Mouse (Mus musculus) intestine, embryonic 16.5 days (tissue): ENCODE measurements around the gene Nt5dc2. TPM values are rescaled to one million over a fixed set of nuclear protein-coding genes. Genes with fewer than 3 reads are reported as not detected.
A peak's percentile ranks its signal among the peaks of the same experiment; 100 is the strongest.

Experiments
- ATAC-seq: fragments of 200-750 bp; cut with Nextera tagmentation; 2 replicates; pipeline ENCODE4 v1.8.0; 2017; ENCODE audit warnings: moderate TSS enrichment, moderate library complexity
- H3K27ac ChIP-seq: fragments of 300-500 bp; sonication (generic); 2 replicates; pipeline ENCODE4 v1.5.1; 2014; ENCODE audit warnings: mild to moderate bottlenecking, low read length
- H3K27me3 ChIP-seq: fragments of 300-500 bp; sonication (generic); replicated peaks from 2 replicates; pipeline ENCODE4 v1.6.1; 2014; ENCODE audit warnings: low read length, control low read depth, mixed read lengths; ENCODE audit not compliant: control insufficient read depth, insufficient read depth
- H3K36me3 ChIP-seq: fragments of 300-500 bp; sonication (generic); 2 replicates; pipeline ENCODE4 v1.6.1; 2014; ENCODE audit warnings: low read length, control low read depth; ENCODE audit not compliant: control insufficient read depth, insufficient read depth
- H3K4me1 ChIP-seq: fragments of 300-500 bp; sonication (generic); 2 replicates; pipeline ENCODE4 v1.6.1; 2014; ENCODE audit warnings: low read length, control low read depth, mixed read lengths; ENCODE audit not compliant: control insufficient read depth, insufficient read depth
- H3K4me2 ChIP-seq: fragments of 300-500 bp; sonication (generic); 2 replicates; pipeline ENCODE4 v1.6.1; 2014; ENCODE audit warnings: low read depth, low read length, control low read depth
- H3K4me3 ChIP-seq: fragments of 300-500 bp; sonication (generic); 2 replicates; pipeline ENCODE4 v1.5.1; 2014; ENCODE audit warnings: mild to moderate bottlenecking, low read length
- H3K9ac ChIP-seq: fragments of 300-500 bp; sonication (generic); 2 replicates; pipeline ENCODE4 v1.6.1; 2014; ENCODE audit warnings: low read depth, low read length
- H3K9me3 ChIP-seq: fragments of 300-500 bp; sonication (generic); 2 replicates; pipeline ENCODE4 v1.6.1; 2016; ENCODE audit warnings: low read length, control low read depth; ENCODE audit not compliant: control insufficient read depth
- WGBS: fragments of 180-500 bp; shearing (Covaris S2); extraction: QIAGEN DNeasy Blood & Tissue Kit; methylation state at CpG from one replicate; pipeline ENCODE4 v1.1.7; 2014; 5-methylcytosine and 5-hydroxymethylcytosine counted together
- polyA plus RNA-seq: library from polyadenylated mRNA; unstranded; fragments of >200 nt; fragmentation: Nextera tagmentation; extraction: Ambion mirVana; gene quantifications from 2 replicates; pipeline ENCODE4 v1.2.1, GENCODE M21; 2015

Nt5dc2 gene
- polyA plus RNA-seq, 1 experiment from 2014 or later, result 205 TPM

- H3K4me2 ChIP-seq, result peak overlapping the region; percentile 82
- peak overlapping the region; percentile 78 for H3K27ac ChIP-seq
- no peak for ATAC-seq
- H3K9ac ChIP-seq, result peak overlapping the region; percentile 91
- H3K27me3 ChIP-seq, result no peaks in the 10 kb centered on the region
- no peaks in the 10 kb centered on the region for H3K9me3 ChIP-seq
- H3K36me3 ChIP-seq, result peaks cover 16% of the 10 kb centered on the region
- peaks cover 31% of the 10 kb centered on the region for H3K4me1 ChIP-seq
- peak overlapping the region; percentile 92 for H3K4me3 ChIP-seq
- WGBS, result 73% methylated on average over 7 of the region's 7 CpGs
Observed at GRCm38 (mm10) chr14:31132491-31132975, 1.7 kb downstream of the Nt5dc2 start.

GRCm38 (mm10) chr14:31133023-31133665 is 2.3 kb downstream of the Nt5dc2 start:
- Histone ChIP-seq H3K4me3 (0 out of 2 replicates have a peak overlapping the region, but pooled peaks have one; percentile 92), H3K27ac (peak overlapping the region; percentile 78), H3K36me3 (peaks cover 21% of the 10 kb centered on the region), H3K4me2 (peak overlapping the region; percentile 82), H3K4me1 (peaks cover 30% of the 10 kb centered on the region), H3K27me3 (no peaks in the 10 kb centered on the region), H3K9ac (peak overlapping the region; percentile 91), H3K9me3 (no peaks in the 10 kb centered on the region)
- 37% methylated on average over 11 of the region's 11 CpGs for WGBS
- peak; percentile 75 for ATAC-seq

GRCm38 (mm10) chr14:31134015-31135000 is 3.5 kb downstream of the Nt5dc2 start:
- Histone ChIP-seq H3K27ac (0 out of 2 replicates have a peak overlapping the region, but pooled peaks have one; percentile 78), H3K9me3 (no peaks in the 10 kb centered on the region), H3K4me3 (no peak overlapping the region), H3K4me2 (no peak overlapping the region), H3K36me3 (peaks cover 28% of the 10 kb centered on the region), H3K9ac (0 out of 2 replicates have a peak overlapping the region, but pooled peaks have one; percentile 1), H3K27me3 (no peaks in the 10 kb centered on the region), H3K4me1 (peaks cover 30% of the 10 kb centered on the region)
- WGBS, result 83% methylated on average over 25 of the region's 25 CpGs
- no peak for ATAC-seq

- H3K27ac ChIP-seq, result no peak overlapping the region
- no peaks in the 10 kb centered on the region for H3K27me3 ChIP-seq
- no peak for ATAC-seq
- peaks cover 22% of the 10 kb centered on the region for H3K4me1 ChIP-seq
- H3K9ac ChIP-seq, result no peak overlapping the region
- no peak overlapping the region for H3K4me2 ChIP-seq
- no peaks in the 10 kb centered on the region for H3K9me3 ChIP-seq
- H3K36me3 ChIP-seq, result peaks cover 34% of the 10 kb centered on the region
- no peak overlapping the region for H3K4me3 ChIP-seq
- WGBS, result 94% methylated on average over 34 of the region's 34 CpGs
Observed at GRCm38 (mm10) chr14:31135495-31136410, 4.9 kb downstream of the Nt5dc2 start.

- Histone ChIP-seq H3K9ac (no peak overlapping the region), H3K4me3 (no peak overlapping the region), H3K27me3 (no peaks in the 10 kb centered on the region), H3K4me2 (no peak overlapping the region), H3K27ac (no peak overlapping the region), H3K4me1 (peaks cover 22% of the 10 kb centered on the region), H3K9me3 (no peaks in the 10 kb centered on the region), H3K36me3 (peaks cover 34% of the 10 kb centered on the region)
- no peak for ATAC-seq
- 90% methylated on average over 26 of the region's 26 CpGs for WGBS
Observed at GRCm38 (mm10) chr14:31136411-31137280, 5.8 kb downstream of the Nt5dc2 start.

DNA sequence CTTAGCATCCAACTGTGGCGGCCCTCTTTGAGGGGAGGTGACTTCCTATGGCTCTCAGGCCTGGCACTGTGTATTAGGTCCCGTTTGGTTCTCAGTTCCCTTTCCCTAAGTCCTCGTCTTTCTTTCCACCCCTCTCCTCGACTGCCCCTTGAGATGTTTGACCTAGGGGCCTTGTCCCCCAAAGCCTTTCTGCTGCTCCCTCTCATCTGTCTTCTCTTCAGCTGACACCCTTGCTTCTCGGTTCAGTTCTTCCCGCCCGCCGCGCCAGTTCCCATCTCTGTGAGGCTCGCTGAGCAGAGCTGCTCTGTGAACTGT is 6.4 kb downstream of the Nt5dc2 start:
- 87% methylated on average over 10 of the region's 10 CpGs for WGBS
- no peaks in the 10 kb centered on the region for H3K9me3 ChIP-seq
- peaks cover 16% of the 10 kb centered on the region for H3K4me1 ChIP-seq
- peaks cover 37% of the 10 kb centered on the region for H3K36me3 ChIP-seq
- H3K27ac ChIP-seq, result no peak overlapping the region
- no peaks in the 10 kb centered on the region for H3K27me3 ChIP-seq
- H3K9ac ChIP-seq, result no peak overlapping the region
- no peak overlapping the region for H3K4me2 ChIP-seq
- H3K4me3 ChIP-seq, result no peak overlapping the region
- ATAC-seq, result no peak

- Histone ChIP-seq H3K4me2 (no peak overlapping the region), H3K4me1 (peaks cover 11% of the 10 kb centered on the region), H3K27me3 (no peaks in the 10 kb centered on the region), H3K9me3 (no peaks in the 10 kb centered on the region), H3K4me3 (no peak overlapping the region), H3K36me3 (peaks cover 38% of the 10 kb centered on the region), H3K9ac (no peak overlapping the region), H3K27ac (no peak overlapping the region)
- WGBS, result 77% methylated on average over 11 of the region's 11 CpGs
- ATAC-seq, result no peak
Observed at GRCm38 (mm10) chr14:31137791-31138190, 6.9 kb downstream of the Nt5dc2 start.

- Histone ChIP-seq H3K27me3 (no peaks in the 10 kb centered on the region), H3K27ac (no peak overlapping the region), H3K4me2 (no peak overlapping the region), H3K9ac (no peak overlapping the region), H3K36me3 (peaks cover 41% of the 10 kb centered on the region), H3K4me1 (peaks cover 6% of the 10 kb centered on the region), H3K4me3 (no peak overlapping the region), H3K9me3 (no peaks in the 10 kb centered on the region)
- ATAC-seq, result no peak
- 87% methylated on average over 24 of the region's 35 CpGs for WGBS
Observed at GRCm38 (mm10) chr14:31138219-31138896, 7.5 kb downstream of the Nt5dc2 start.
